Mouse (Mus musculus): Measurements from ENCODE around the gene Camta1. TPM values are rescaled to one million over a fixed set of nuclear protein-coding genes. Genes with fewer than 3 reads are reported as not detected.

The Camta1 gene
- polyA plus RNA-seq, 1 experiment from 2014 or later: 106 TPM

DNA sequence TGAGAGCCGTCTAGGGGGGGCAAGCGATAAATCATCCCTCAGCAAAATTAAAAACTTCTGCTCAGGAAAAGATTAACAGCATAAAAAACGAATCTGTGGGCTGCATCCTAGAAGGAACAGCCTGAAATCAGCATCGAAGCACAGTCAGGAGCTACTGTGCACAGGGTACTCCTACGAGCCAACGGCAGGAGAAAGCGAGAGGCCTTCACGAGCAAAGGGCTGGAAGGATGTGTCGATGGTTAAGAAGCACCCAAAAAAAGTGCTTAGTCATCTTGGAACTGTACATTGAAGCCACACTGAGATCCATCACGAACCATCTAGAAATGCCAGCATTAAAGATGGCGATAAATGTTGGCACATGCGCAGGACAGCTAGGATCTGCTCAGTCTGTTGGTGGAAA is 171.6 kb downstream of the Camta1 start:
- no peak for DNase-seq (ENCODE audit: low spot score)

DNA sequence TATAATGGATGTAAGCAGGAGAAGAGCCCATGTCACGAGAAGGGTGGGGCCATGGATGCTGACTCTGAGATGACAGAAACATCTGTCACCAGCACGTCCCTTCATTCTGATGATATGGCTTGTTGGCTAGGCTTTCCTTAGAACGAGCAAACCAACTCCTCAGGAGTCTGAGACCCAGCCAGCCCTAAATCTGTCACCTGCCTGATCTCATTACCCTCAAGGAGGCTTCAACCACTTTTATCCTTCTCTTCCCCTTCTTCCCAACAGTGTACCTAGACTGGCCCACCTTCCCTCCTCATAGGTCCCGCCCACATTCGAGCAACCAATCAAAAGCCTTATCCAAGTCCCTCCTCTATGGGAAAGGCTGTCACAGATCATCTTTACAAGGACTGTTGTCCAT is 173.5 kb downstream of the Camta1 start:
- Histone ChIP-seq H3K9me3 (ENCODE audit: control insufficient read depth, low read length) (no peaks in the 10 kb centered on the region), H3K27ac (replicated peaks; ENCODE audit: low read depth, low read length) (no peak overlapping the region), H3K4me2 (ENCODE audit: low read depth, severe bottlenecking) (no peak overlapping the region), H3K4me1 (ENCODE audit: control insufficient read depth, insufficient read depth, low read length) (no peaks in the 10 kb centered on the region), H3K36me3 (ENCODE audit: control insufficient read depth, insufficient read depth, low read length) (no peaks in the 10 kb centered on the region), H3K9ac (ENCODE audit: low read length) (no peak overlapping the region), H3K27me3 (ENCODE audit: control insufficient read depth, insufficient read depth, low read length) (no peaks in the 10 kb centered on the region), H3K4me3 (ENCODE audit: low read depth, low read length) (no peak overlapping the region)
- DNase-seq (ENCODE audit: low spot score) (no peak), ATAC-seq (ENCODE audit: insufficient number of reproducible peaks, low FRiP score, low TSS enrichment, low read depth) (no peak)
- 86% methylated on average over 5 of the region's 5 CpGs for WGBS

More for the DNA sequence above, 171.6 kb downstream of the Camta1 start:
- Histone ChIP-seq H3K27me3 (ENCODE audit: control insufficient read depth, insufficient read depth, low read length) (no peaks in the 10 kb centered on the region), H3K9ac (ENCODE audit: low read length) (no peak overlapping the region), H3K4me3 (ENCODE audit: low read depth, low read length) (no peak overlapping the region), H3K27ac (replicated peaks; ENCODE audit: low read depth, low read length) (no peak overlapping the region), H3K4me1 (ENCODE audit: control insufficient read depth, insufficient read depth, low read length) (no peaks in the 10 kb centered on the region), H3K4me2 (ENCODE audit: low read depth, severe bottlenecking) (no peak overlapping the region), H3K36me3 (ENCODE audit: control insufficient read depth, insufficient read depth, low read length) (no peaks in the 10 kb centered on the region), H3K9me3 (ENCODE audit: control insufficient read depth, low read length) (no peaks in the 10 kb centered on the region)
- no peak for ATAC-seq (ENCODE audit: insufficient number of reproducible peaks, low FRiP score, low TSS enrichment, low read depth)
- 84% methylated on average over 12 of the region's 12 CpGs for WGBS

DNA sequence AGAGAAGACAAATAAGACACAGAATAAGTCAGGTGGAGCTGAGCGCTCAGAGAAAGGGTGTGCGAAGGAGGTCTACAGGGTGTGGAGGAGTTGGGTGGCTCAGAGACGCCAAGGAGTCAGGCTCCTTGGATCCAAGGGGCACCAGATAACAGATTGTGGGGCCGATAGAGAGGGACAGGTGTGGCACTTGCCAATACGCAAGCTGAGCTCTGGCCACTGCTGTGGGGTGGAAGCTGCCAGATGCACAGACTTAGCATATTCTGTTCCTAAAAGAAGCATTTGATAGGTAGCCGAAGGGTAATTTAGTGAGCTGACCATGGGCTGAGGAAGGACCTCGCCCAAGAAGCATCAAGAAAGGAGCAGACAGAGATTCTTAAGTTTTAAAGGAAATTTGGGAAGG is 177.1 kb downstream of the Camta1 start:
- no peaks in the 10 kb centered on the region for H3K9me3 ChIP-seq (ENCODE audit: control insufficient read depth, low read length)
- no peak for DNase-seq (ENCODE audit: low spot score)
- H3K36me3 ChIP-seq (ENCODE audit: control insufficient read depth, insufficient read depth, low read length): no peaks in the 10 kb centered on the region
- no peak overlapping the region for H3K27ac ChIP-seq (replicated peaks; ENCODE audit: low read depth, low read length)
- WGBS: 87% methylated on average over 7 of the region's 7 CpGs
- no peaks in the 10 kb centered on the region for H3K4me1 ChIP-seq (ENCODE audit: control insufficient read depth, insufficient read depth, low read length)
- no peak for ATAC-seq (ENCODE audit: insufficient number of reproducible peaks, low FRiP score, low TSS enrichment, low read depth)
- H3K4me3 ChIP-seq (ENCODE audit: low read depth, low read length): no peak overlapping the region
- no peak overlapping the region for H3K4me2 ChIP-seq (ENCODE audit: low read depth, severe bottlenecking)
- H3K27me3 ChIP-seq (ENCODE audit: control insufficient read depth, insufficient read depth, low read length): no peaks in the 10 kb centered on the region
- H3K9ac ChIP-seq (ENCODE audit: low read length): no peak overlapping the region

DNA sequence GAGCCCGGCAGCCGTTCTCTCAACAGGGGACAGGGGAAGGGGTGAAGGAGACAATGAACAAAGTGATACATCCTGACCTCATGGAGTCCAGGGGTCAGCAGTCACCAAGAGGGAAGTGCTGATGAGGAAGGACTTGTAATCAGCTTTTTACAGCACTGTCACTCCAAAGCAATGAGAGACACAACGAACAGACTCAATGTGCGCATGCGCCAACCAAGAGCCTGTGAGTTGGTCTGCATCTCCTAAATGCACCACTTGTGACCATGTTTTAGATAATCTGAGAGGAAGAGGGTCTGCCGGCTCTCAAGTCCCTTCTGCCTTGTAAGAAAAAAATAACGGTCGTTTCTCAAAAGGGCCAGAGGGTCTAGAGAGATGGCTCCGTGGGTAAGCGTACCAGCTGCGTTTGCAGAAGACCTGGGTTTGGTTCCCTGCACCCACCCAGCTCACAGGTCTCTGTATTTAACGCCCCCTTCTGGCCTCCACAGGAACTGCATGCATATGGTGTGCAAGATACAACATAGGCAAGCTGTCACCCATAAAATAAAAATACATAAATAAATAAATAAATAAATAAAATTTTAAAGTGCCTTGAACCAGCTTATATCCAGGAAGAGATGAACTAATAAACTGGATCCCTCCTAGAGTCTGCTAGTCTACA is 178.7 kb downstream of the Camta1 start:
- Histone ChIP-seq H3K9ac (ENCODE audit: low read length) (no peak overlapping the region), H3K9me3 (ENCODE audit: control insufficient read depth, low read length) (0 out of 2 replicates have a peak, but pooled peaks cover 4% of the 10 kb centered on the region), H3K4me1 (ENCODE audit: control insufficient read depth, insufficient read depth, low read length) (no peaks in the 10 kb centered on the region), H3K4me2 (ENCODE audit: low read depth, severe bottlenecking) (no peak overlapping the region), H3K4me3 (ENCODE audit: low read depth, low read length) (no peak overlapping the region), H3K36me3 (ENCODE audit: control insufficient read depth, insufficient read depth, low read length) (no peaks in the 10 kb centered on the region), H3K27ac (replicated peaks; ENCODE audit: low read depth, low read length) (no peak overlapping the region), H3K27me3 (ENCODE audit: control insufficient read depth, insufficient read depth, low read length) (no peaks in the 10 kb centered on the region)
- ATAC-seq (ENCODE audit: insufficient number of reproducible peaks, low FRiP score, low TSS enrichment, low read depth) (no peak), DNase-seq (ENCODE audit: low spot score) (no peak)
- WGBS: 81% methylated on average over 12 of the region's 12 CpGs

DNA sequence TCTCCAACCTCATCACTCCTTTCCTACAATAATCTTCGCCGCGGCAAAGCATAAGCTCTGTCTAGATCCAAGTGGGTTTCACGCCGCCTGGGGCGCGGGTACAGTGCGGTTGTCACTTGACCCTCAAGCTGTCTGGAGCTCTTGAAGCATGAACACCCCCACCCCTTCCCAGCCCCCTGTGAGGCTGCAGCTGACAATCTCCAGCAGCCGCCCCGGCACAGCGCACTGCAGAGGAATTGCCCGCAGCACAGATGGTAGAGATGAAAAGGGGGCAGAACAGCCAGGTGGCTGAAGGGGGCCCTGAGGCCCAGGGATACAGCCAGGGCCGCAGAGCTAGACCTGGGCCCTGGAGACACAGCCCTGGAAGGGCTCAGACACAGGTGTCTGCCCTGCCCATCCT is 189.2 kb downstream of the Camta1 start:
- H3K36me3 ChIP-seq (ENCODE audit: control insufficient read depth, insufficient read depth, low read length): no peaks in the 10 kb centered on the region
- WGBS: 76% methylated on average over 13 of the region's 13 CpGs
- H3K9me3 ChIP-seq (ENCODE audit: control insufficient read depth, low read length): no peaks in the 10 kb centered on the region
- no peaks in the 10 kb centered on the region for H3K4me1 ChIP-seq (ENCODE audit: control insufficient read depth, insufficient read depth, low read length)
- DNase-seq (ENCODE audit: low spot score) (no peak), ATAC-seq (ENCODE audit: insufficient number of reproducible peaks, low FRiP score, low TSS enrichment, low read depth) (no peak)
- H3K4me2 ChIP-seq (ENCODE audit: low read depth, severe bottlenecking): no peak overlapping the region
- H3K9ac ChIP-seq (ENCODE audit: low read length): no peak overlapping the region
- no peak overlapping the region for H3K4me3 ChIP-seq (ENCODE audit: low read depth, low read length)
- H3K27me3 ChIP-seq (ENCODE audit: control insufficient read depth, insufficient read depth, low read length): no peaks in the 10 kb centered on the region
- no peak overlapping the region for H3K27ac ChIP-seq (replicated peaks; ENCODE audit: low read depth, low read length)

DNA sequence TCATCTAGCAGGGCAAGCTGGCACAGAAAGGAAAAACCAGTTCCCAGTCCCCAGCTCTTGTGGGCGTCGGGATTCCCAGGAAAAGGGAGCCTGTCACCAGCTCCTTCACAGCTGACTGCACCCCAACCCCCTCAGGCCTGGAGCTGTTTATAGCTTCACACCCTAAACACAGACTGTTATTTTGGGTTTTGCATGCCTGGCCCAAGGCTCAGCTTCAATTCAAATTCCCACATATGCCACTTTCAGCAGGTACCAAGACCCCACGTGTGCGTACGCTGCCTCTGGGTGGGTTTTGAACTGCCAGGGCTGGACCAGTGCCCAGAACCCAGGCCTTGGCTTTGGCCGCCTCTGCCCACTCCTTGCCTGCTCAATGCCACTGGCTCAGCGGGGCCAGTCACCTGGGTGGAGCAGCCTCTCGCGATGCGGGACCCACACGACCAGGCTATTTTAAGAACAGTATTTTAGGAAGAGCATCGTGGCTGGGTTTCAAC is 195.2 kb downstream of the Camta1 start:
- Histone ChIP-seq H3K36me3 (ENCODE audit: control insufficient read depth, insufficient read depth, low read length) (no peaks in the 10 kb centered on the region), H3K9me3 (ENCODE audit: control insufficient read depth, low read length) (no peaks in the 10 kb centered on the region), H3K27me3 (ENCODE audit: control insufficient read depth, insufficient read depth, low read length) (no peaks in the 10 kb centered on the region), H3K4me1 (ENCODE audit: control insufficient read depth, insufficient read depth, low read length) (no peaks in the 10 kb centered on the region), H3K9ac (ENCODE audit: low read length) (no peak overlapping the region), H3K4me3 (ENCODE audit: low read depth, low read length) (no peak overlapping the region), H3K27ac (replicated peaks; ENCODE audit: low read depth, low read length) (no peak overlapping the region), H3K4me2 (ENCODE audit: low read depth, severe bottlenecking) (no peak overlapping the region)
- DNase-seq (ENCODE audit: low spot score): no peak
- 80% methylated on average over 12 of the region's 12 CpGs for WGBS
- no peak for ATAC-seq (ENCODE audit: insufficient number of reproducible peaks, low FRiP score, low TSS enrichment, low read depth)

DNA sequence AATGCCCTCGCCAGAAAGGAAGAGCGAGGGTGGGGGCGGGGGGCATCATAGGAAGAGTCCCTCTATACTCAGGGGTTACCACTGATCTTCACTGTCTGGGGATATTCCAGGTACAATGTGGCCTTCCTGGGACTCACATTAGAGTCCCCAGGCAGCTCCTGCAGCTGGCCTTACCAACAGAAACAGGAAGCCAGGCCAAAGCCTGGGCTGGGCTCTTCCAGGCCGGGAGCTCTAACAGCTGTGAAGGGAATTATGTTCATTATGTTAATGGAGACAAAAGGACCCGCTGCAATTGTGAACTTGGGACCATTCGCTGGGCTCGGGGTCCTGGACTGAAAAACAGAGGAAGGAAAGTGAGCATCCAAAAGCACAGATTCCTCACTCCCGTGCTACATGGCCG is 200.2 kb downstream of the Camta1 start:
- 70% methylated on average over 9 of the region's 9 CpGs for WGBS
- H3K9ac ChIP-seq (ENCODE audit: low read length): no peak overlapping the region
- DNase-seq (ENCODE audit: low spot score): no peak

DNA sequence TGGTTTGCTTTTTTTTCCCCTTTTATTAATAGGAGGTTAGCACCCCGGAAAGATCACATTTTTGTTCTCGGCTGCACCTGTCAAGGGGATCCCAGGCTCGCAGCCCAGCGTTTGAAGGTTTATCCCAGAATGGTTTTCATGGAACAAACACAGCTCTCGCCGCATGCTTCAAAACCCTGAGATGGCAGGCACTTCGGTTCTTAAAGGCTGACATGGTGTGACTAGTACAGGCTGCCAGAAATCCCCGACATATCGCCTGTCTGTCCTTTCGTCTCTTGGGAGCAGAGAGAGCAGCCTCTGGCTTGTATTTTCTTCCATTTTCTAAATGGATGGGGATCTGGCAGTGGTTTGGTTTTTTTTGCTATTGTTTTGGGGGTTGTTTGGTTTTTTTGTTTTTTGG is 205.2 kb downstream of the Camta1 start:
- no peaks in the 10 kb centered on the region for H3K27me3 ChIP-seq (ENCODE audit: control insufficient read depth, insufficient read depth, low read length)
- H3K9ac ChIP-seq (ENCODE audit: low read length): no peak overlapping the region
- 79% methylated on average over 10 of the region's 10 CpGs for WGBS
- no peak overlapping the region for H3K4me3 ChIP-seq (ENCODE audit: low read depth, low read length)
- H3K4me2 ChIP-seq (ENCODE audit: low read depth, severe bottlenecking): no peak overlapping the region
- H3K9me3 ChIP-seq (ENCODE audit: control insufficient read depth, low read length): no peaks in the 10 kb centered on the region
- DNase-seq (ENCODE audit: low spot score) (no peak), ATAC-seq (ENCODE audit: insufficient number of reproducible peaks, low FRiP score, low TSS enrichment, low read depth) (no peak)
- no peak overlapping the region for H3K27ac ChIP-seq (replicated peaks; ENCODE audit: low read depth, low read length)
- no peaks in the 10 kb centered on the region for H3K4me1 ChIP-seq (ENCODE audit: control insufficient read depth, insufficient read depth, low read length)
- no peaks in the 10 kb centered on the region for H3K36me3 ChIP-seq (ENCODE audit: control insufficient read depth, insufficient read depth, low read length)

More for the DNA sequence above, 200.2 kb downstream of the Camta1 start:
- Histone ChIP-seq H3K27me3 (ENCODE audit: control insufficient read depth, insufficient read depth, low read length) (no peaks in the 10 kb centered on the region), H3K36me3 (ENCODE audit: control insufficient read depth, insufficient read depth, low read length) (no peaks in the 10 kb centered on the region), H3K4me1 (ENCODE audit: control insufficient read depth, insufficient read depth, low read length) (no peaks in the 10 kb centered on the region), H3K4me3 (ENCODE audit: low read depth, low read length) (no peak overlapping the region), H3K9me3 (ENCODE audit: control insufficient read depth, low read length) (no peaks in the 10 kb centered on the region), H3K27ac (replicated peaks; ENCODE audit: low read depth, low read length) (no peak overlapping the region), H3K4me2 (ENCODE audit: low read depth, severe bottlenecking) (no peak overlapping the region)
- ATAC-seq (ENCODE audit: insufficient number of reproducible peaks, low FRiP score, low TSS enrichment, low read depth): no peak

All from limb, embryonic 11.5 days (tissue).